Mouse (Mus musculus): ENCODE results near the gene Bpifc.
"Not testable (repeated sequence)": the region's sequence is repeated elsewhere in the genome, so short reads cannot be mapped to it uniquely, and the experiment has no call there.

The Bpifc gene

GRCm38 (mm10) chr10:86011781-86012180 is at the start of gene Bpifc:
Gene Bpifc (minus strand): TSS chr10:86011895.
- DNase-seq = no peak

GRCm38 (mm10) chr10:86060267-86060666 is 48.6 kb upstream of the Bpifc start:
- DNase-seq = no peak

GRCm38 (mm10) chr10:86057712-86058111 is 46.0 kb upstream of the Bpifc start:
- DNase-seq = no peak

GRCm38 (mm10) chr10:86057286-86057685 is 45.6 kb upstream of the Bpifc start:
- no peak for DNase-seq

- DNase-seq = no peak
Measured at GRCm38 (mm10) chr10:86056297-86056903, 44.7 kb upstream of the Bpifc start.

DNA sequence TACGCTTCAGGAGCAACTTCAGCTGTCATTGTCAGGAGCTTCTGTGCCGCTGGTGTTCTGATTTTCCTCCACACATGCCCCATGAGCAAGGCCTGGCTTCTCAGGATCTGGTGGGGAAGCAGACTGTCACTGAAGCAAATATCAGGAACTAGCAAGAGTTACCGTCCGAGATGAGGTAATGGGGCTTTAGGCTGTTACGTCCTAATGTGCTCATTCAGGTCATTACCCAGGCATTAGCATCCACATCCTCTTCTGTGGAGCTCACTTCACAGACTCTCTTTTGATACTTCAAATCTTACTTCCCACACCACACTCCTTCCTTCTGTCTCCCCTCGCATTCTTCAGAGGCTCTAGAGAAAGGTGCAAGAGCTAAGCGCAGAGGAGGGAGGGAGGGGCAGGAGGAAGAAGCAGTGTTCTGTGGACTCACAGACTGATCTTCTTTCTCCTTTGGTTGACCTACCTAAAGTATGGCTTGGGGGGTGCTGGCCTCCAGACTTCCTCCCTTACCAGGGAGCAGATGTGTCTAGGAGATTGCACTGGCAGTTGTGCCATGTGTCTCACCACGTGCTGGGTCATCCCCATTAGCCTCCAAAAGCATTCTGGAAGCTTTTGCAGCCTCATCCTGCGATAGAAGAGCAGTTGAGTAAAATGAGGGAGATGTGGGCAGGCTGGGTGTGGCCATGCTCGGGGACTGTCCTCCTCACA is 41.3 kb upstream of the Bpifc start:
- no peak for DNase-seq

DNA sequence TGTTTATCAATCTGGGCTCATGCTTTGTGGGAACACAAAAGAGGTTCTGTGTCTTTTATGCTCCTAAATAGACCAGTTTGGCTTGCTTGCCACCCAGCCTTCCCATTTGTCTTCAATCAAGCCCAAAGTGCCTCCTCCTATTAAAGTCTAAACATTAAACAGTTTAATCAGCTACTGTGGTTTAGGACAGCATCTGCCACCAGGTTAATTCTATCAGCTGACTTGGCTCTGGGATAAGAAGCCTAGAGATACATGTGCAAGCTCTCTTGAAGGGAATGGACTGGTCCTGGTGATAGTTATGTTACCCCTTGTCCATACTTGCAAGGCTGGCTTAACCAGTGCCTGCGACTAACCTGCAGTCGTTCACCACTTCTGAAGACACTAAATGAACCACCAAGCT is 38.8 kb upstream of the Bpifc start:
- no peak for DNase-seq

GRCm38 (mm10) chr10:86047786-86048185 is 36.1 kb upstream of the Bpifc start:
- DNase-seq = no peak

- DNase-seq = no peak
Measured at GRCm38 (mm10) chr10:86046371-86046770, 34.7 kb upstream of the Bpifc start.

GRCm38 (mm10) chr10:86044066-86044465 is 32.4 kb upstream of the Bpifc start:
- DNase-seq = no peak

DNA sequence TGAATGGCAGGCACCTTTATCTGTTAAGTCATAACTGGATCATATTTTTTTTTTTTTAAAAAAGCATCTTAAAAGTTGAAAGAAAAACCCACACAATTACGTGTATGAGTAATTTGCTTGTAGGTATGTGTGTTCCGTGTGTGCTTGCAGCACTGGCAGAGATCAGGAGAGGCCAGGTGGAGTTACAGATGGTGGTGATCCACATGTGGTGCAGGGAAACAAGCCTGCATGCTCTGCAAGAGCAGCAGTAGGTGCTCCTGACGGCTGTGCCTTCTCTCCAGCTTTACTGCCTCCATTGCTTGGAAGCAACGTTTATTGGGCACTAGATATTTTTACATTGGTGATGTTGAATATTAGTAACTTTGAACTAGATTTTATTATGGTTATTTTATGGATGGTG is 32.0 kb upstream of the Bpifc start:
- DNase-seq = no peak

- DNase-seq = no peak
Measured at GRCm38 (mm10) chr10:86034007-86034728, 22.5 kb upstream of the Bpifc start.

GRCm38 (mm10) chr10:86032517-86032916 is 20.8 kb upstream of the Bpifc start:
- no peak for DNase-seq

GRCm38 (mm10) chr10:86030743-86031142 is 19.0 kb upstream of the Bpifc start:
- no peak for DNase-seq

- not testable (repeated sequence) for DNase-seq
Measured at GRCm38 (mm10) chr10:86026807-86027206, 15.1 kb upstream of the Bpifc start.

DNA sequence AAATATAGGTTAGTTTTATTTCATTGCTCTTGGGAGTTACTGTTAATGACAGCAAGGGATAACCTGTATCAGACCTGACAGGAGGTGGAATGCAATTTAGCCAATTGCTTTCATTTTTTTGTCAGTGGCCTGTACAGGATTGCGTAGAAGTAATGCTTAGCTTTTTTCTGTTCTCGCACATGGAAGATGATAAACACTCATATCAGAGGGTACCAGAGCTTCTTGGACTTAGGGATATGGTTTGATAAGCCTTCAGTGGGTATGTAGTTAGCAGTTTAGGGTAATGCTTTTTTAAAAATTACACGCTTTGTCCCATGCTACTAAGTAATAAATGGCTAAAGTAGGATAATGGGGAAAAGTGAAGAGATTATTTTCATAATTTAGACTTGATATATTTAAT is 14.7 kb upstream of the Bpifc start:
- no peak for DNase-seq

GRCm38 (mm10) chr10:86025906-86026305 is 14.2 kb upstream of the Bpifc start:
- no peak for DNase-seq

- DNase-seq = no peak
Measured at GRCm38 (mm10) chr10:86023149-86023548, 11.5 kb upstream of the Bpifc start.

DNA sequence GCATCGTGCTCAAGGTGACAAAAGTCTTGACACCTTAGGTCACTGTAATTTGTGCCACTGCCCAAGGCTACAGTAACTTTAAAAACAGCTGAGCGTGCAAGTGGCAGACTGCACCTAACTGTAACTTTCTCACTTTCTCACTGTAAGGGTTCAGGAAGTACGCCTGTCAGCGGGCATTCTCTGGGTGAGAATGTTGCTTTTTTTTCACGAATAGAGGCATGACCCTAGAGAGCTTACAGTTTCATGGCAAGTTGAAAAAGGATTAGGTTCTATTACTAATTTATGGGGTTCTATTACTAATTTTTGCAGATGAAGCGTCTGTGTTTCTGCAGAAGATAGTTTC is 10.8 kb upstream of the Bpifc start:
- no peak for DNase-seq

- DNase-seq = peak; percentile 90
Measured at GRCm38 (mm10) chr10:86021749-86022473, 10.2 kb upstream of the Bpifc start, which contains the start of gene Fbxo7. Gene Fbxo7 (plus strand): TSS chr10:86021972.

DNA sequence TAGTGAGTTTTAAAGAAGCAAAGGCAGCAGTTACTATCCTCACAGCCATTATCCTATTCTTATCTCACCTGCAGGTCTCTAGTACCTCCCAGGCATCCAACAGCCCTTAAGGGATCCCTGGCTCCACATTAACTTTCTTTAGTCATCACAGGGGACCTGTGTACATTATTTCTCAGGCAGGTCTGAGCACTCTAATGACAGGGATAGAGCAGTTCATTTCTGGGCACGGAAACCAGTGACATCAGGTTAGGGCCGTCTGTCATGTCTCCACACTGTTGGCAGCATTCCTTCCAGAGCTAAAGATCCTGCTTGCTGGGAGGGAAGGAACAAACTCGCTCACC is 9.7 kb upstream of the Bpifc start:
- no peak for DNase-seq

DNA sequence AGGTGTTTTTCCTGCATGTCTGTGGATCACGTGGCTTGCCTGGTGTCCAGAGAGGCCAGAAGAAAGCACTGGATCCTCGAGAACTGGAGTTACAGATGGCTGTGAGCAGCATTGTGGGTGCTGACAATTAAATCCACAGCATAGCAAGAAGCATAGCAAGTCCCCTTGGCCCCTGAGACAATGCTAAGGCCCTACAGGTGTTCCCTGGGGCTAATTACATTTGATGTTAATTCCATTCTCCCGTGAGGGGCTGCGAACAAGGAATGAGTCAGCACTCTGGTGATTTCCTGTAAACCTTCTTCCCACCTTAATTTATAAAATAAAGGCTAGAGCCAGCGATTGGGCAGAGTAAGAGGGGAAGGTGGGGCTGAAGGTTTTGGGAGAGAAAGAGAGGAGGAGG is 7.1 kb upstream of the Bpifc start:
- DNase-seq = no peak

GRCm38 (mm10) chr10:86017781-86018180 is 6.1 kb upstream of the Bpifc start:
- no peak for DNase-seq

DNA sequence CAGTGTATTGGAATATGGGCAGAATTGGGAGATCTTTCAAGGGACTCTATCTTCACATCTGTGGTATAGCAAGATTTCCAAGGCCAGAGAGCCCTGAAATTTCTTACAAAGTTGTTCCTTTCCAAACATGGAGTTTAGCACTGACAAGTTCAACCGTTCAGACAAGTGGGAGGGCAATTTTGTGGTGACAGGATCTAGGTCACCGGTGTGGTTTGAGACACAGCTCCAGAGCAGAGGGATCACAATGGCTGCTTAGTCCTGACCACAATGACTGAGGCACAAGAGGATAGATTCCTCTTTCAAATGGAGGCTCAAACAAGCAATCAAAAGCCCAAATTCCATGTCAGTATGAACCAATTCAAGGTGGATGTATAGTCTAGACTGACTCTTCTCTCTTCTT is 523 bp downstream of the Bpifc start:
- DNase-seq = no peak

All from cerebellum, adult 9-11 months (tissue).